Mouse (Mus musculus): ENCODE data around the gene Tenm4. TPM values are rescaled to one million over a fixed set of nuclear protein-coding genes. Genes with fewer than 3 reads are reported as not detected.

Tenm4 gene
- polyA plus RNA-seq, 2 experiments: 0.11 to 0.28 TPM

DNA sequence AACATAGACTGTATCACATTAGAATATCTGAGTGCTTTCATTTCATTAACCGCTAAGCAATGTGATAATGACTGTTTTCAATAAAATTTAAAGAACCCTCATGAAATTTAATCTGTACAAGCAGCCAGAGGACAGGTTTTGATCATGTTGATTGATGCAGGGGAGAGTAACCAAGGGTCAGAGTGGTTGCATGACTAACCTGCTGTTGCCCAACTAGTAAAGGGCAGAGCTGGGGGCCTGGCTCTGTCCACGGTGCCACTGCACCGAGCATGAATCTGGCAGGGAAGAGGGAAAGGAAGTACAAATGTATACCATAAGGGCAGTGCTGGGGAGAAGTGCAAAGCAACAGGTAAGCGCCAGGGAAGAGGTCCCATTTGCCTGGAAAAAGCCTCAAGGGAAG is 545.9 kb downstream of the Tenm4 start:
- no peak for ATAC-seq (ENCODE audit: insufficient read depth)
- DNase-seq (ENCODE audit: low read depth in 3 of 3, low spot score in 3 of 3): no peak
- no peaks in the 10 kb centered on the region for H3K27me3 ChIP-seq (ENCODE audit: control insufficient read depth, insufficient read depth, low read length)
- no peak for TF ChIP-seq EP300 (IDR thresholded peaks at IDR 0.05; ENCODE audit: low read depth)
- TF ChIP-seq CTCF (IDR thresholded peaks at IDR 0.05; ENCODE audit: low read depth): no peak
- H3K4me2 ChIP-seq (ENCODE audit: low read depth): no peak overlapping the region
- WGBS (ENCODE audit: insufficient replicate concordance): 63% methylated on average over 4 of the region's 4 CpGs
- no peaks in the 10 kb centered on the region for H3K9me3 ChIP-seq (ENCODE audit: control insufficient read depth, low read length)
- no peaks in the 10 kb centered on the region for H3K36me3 ChIP-seq (replicated peaks; ENCODE audit: control insufficient read depth, insufficient read depth, low read depth)
- H3K4me3 ChIP-seq (ENCODE audit: insufficient read depth in 1 of 2, low read depth in 2 of 2, low read length in 2 of 2): no peak overlapping the region
- no peak overlapping the region for H3K27ac ChIP-seq
- H3K4me1 ChIP-seq (replicated peaks; ENCODE audit: control insufficient read depth in 2 of 2, insufficient read depth in 2 of 2, low read length in 1 of 2): no peaks in the 10 kb centered on the region
- H3K9ac ChIP-seq (replicated peaks): no peak overlapping the region

DNA sequence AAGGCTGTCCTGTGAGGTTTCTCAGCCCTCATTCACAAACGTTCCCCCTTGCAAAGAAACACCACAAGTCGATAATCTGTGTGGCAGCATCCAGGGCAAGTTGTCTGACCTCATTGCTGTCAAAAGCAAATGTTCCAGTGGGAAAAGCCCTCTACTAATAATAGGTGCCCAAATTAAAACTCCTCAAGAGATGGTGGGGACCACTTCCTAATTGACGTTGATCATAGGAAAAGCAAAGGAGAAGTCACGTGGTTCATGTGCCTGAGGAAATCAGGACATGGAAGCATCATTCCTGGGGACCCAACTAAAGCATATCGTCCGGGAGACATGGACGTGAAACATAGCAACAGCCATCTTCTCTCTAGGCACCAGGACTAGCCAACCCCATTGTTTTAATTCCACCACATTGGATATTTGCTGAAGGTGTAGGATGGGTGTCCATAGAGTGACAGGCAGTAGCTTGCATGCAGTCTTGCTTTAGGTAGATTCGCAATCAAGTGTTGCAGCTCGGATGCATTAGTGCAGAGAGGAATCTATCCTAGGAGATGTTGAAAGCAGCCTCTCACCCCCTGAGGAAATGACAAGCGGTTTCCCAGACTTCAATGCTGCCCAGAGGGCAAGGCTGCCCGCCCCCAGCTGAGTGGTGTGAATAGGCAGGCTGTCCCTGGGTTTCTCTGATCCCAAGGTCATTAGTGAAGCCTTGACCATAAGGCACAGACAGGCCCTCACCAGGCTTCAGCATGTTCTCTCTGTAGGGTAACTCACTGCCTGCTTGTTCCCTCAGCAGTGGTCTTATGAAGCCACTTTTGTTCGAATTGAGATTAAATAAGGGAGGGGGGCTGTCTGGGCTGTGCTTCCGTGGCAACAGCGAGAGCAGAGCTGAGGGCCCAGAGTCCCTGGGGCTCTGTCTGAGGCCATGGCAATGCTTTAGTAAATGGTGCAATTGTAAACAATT is 547.4 kb downstream of the Tenm4 start:
- no peak overlapping the region for H3K4me3 ChIP-seq (ENCODE audit: insufficient read depth in 1 of 2, low read depth in 2 of 2, low read length in 2 of 2)
- no peak overlapping the region for H3K27ac ChIP-seq
- WGBS (ENCODE audit: insufficient replicate concordance): 39% methylated on average over 14 of the region's 14 CpGs
- H3K9ac ChIP-seq (replicated peaks): no peak overlapping the region
- DNase-seq (ENCODE audit: low read depth in 3 of 3, low spot score in 3 of 3) (no peak), ATAC-seq (ENCODE audit: insufficient read depth) (no peak)
- TF ChIP-seq CTCF (IDR thresholded peaks at IDR 0.05; ENCODE audit: low read depth): no peak
- H3K4me2 ChIP-seq (ENCODE audit: low read depth): no peak overlapping the region
- no peaks in the 10 kb centered on the region for H3K9me3 ChIP-seq (ENCODE audit: control insufficient read depth, low read length)
- no peaks in the 10 kb centered on the region for H3K36me3 ChIP-seq (replicated peaks; ENCODE audit: control insufficient read depth, insufficient read depth, low read depth)
- no peaks in the 10 kb centered on the region for H3K4me1 ChIP-seq (replicated peaks; ENCODE audit: control insufficient read depth in 2 of 2, insufficient read depth in 2 of 2, low read length in 1 of 2)
- no peaks in the 10 kb centered on the region for H3K27me3 ChIP-seq (ENCODE audit: control insufficient read depth, insufficient read depth, low read length)

DNA sequence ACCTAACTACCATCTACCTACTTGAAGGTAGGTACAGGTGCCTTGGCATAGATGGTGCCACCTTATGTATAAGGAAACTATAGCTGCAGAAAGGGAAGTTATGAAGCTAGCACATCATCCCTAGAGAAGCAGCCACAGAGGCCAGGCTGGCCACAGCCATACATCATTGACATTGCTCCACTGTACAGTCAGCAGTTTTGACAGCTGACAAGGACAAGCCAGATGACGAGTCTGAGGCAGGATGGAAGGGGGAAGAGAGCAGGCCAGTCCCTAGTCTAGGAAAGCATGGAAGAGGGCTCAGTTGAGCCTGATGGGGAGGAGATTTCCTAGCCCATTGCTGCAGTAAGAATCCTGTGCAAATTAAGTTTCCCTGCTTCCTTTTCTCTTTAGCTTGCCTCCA is 548.9 kb downstream of the Tenm4 start:
- no peak overlapping the region for H3K4me2 ChIP-seq (ENCODE audit: low read depth)
- H3K9ac ChIP-seq (replicated peaks): no peak overlapping the region
- H3K27ac ChIP-seq: no peak overlapping the region
- no peaks in the 10 kb centered on the region for H3K36me3 ChIP-seq (replicated peaks; ENCODE audit: control insufficient read depth, insufficient read depth, low read depth)
- WGBS (ENCODE audit: insufficient replicate concordance): 0% methylated on average over 1 of the region's 1 CpGs
- no peak for ATAC-seq (ENCODE audit: insufficient read depth)
- H3K27me3 ChIP-seq (ENCODE audit: control insufficient read depth, insufficient read depth, low read length): no peaks in the 10 kb centered on the region
- H3K4me1 ChIP-seq (replicated peaks; ENCODE audit: control insufficient read depth in 2 of 2, insufficient read depth in 2 of 2, low read length in 1 of 2): no peaks in the 10 kb centered on the region
- DNase-seq (ENCODE audit: low read depth in 3 of 3, low spot score in 3 of 3): no peak
- H3K9me3 ChIP-seq (ENCODE audit: control insufficient read depth, low read length): no peaks in the 10 kb centered on the region
- H3K4me3 ChIP-seq (ENCODE audit: insufficient read depth in 1 of 2, low read depth in 2 of 2, low read length in 2 of 2): no peak overlapping the region
- no peak for TF ChIP-seq EP300 (IDR thresholded peaks at IDR 0.05; ENCODE audit: low read depth)
- no peak for TF ChIP-seq CTCF (IDR thresholded peaks at IDR 0.05; ENCODE audit: low read depth)

DNA sequence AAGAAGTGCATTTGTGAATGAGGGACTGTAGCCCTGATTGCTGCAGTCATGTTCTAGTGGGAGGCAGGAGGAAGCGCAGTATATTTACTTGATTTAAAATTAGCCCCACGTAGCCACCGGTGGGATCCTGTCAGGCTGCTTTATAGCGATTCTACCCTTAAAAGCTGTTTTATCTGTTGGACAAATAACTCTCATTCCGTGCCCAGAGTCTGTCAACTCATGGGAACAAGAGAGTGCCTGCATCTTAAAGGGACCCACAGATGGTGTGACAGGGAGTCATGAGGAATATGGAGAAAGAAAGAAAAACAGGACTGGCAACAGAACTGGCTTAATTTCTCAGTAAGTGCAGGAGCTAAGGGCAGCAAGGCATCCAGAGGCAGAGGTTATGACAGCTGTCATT is 549.4 kb downstream of the Tenm4 start:
- ATAC-seq (ENCODE audit: insufficient read depth): no peak
- H3K9ac ChIP-seq (replicated peaks): no peak overlapping the region
- DNase-seq (ENCODE audit: low read depth in 3 of 3, low spot score in 3 of 3): no peak
- H3K9me3 ChIP-seq (ENCODE audit: control insufficient read depth, low read length): no peaks in the 10 kb centered on the region
- no peaks in the 10 kb centered on the region for H3K4me1 ChIP-seq (replicated peaks; ENCODE audit: control insufficient read depth in 2 of 2, insufficient read depth in 2 of 2, low read length in 1 of 2)
- TF ChIP-seq CTCF (IDR thresholded peaks at IDR 0.05; ENCODE audit: low read depth): no peak
- TF ChIP-seq EP300 (IDR thresholded peaks at IDR 0.05; ENCODE audit: low read depth): no peak
- H3K27ac ChIP-seq: no peak overlapping the region
- H3K4me3 ChIP-seq (ENCODE audit: insufficient read depth in 1 of 2, low read depth in 2 of 2, low read length in 2 of 2): no peak overlapping the region
- WGBS (ENCODE audit: insufficient replicate concordance): 60% methylated on average over 5 of the region's 5 CpGs
- no peak overlapping the region for H3K4me2 ChIP-seq (ENCODE audit: low read depth)
- H3K36me3 ChIP-seq (replicated peaks; ENCODE audit: control insufficient read depth, insufficient read depth, low read depth): no peaks in the 10 kb centered on the region
- no peaks in the 10 kb centered on the region for H3K27me3 ChIP-seq (ENCODE audit: control insufficient read depth, insufficient read depth, low read length)

DNA sequence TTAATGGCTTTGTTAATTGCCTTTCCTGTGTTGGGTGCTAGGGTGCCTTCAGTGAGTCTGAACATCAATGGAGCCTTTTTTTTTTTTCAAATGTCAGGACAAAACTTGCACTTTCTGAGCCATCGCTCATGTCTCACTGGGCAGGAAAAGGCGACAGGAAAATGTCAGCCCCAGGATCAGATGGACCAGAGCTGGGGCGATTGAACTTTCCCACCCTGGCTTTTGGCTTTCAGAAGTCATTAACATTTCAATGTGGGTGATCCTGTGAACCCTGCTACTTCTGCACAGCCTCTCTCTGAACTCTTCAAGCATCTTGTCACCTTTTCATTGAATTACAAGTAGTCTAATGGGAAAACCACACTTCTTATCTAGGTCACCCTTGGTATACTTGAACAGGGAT is 551.8 kb downstream of the Tenm4 start:
- no peaks in the 10 kb centered on the region for H3K9me3 ChIP-seq (ENCODE audit: control insufficient read depth, low read length)
- no peak overlapping the region for H3K4me2 ChIP-seq (ENCODE audit: low read depth)
- ATAC-seq (ENCODE audit: insufficient read depth): no peak
- no peaks in the 10 kb centered on the region for H3K27me3 ChIP-seq (ENCODE audit: control insufficient read depth, insufficient read depth, low read length)
- no peak for DNase-seq (ENCODE audit: low read depth in 3 of 3, low spot score in 3 of 3)
- WGBS (ENCODE audit: insufficient replicate concordance): 27% methylated on average over 3 of the region's 3 CpGs
- H3K4me3 ChIP-seq (ENCODE audit: insufficient read depth in 1 of 2, low read depth in 2 of 2, low read length in 2 of 2): no peak overlapping the region
- TF ChIP-seq CTCF (IDR thresholded peaks at IDR 0.05; ENCODE audit: low read depth) (no peak), EP300 (IDR thresholded peaks at IDR 0.05; ENCODE audit: low read depth) (no peak)
- no peaks in the 10 kb centered on the region for H3K4me1 ChIP-seq (replicated peaks; ENCODE audit: control insufficient read depth in 2 of 2, insufficient read depth in 2 of 2, low read length in 1 of 2)
- H3K36me3 ChIP-seq (replicated peaks; ENCODE audit: control insufficient read depth, insufficient read depth, low read depth): no peaks in the 10 kb centered on the region
- no peak overlapping the region for H3K9ac ChIP-seq (replicated peaks)
- no peak overlapping the region for H3K27ac ChIP-seq

Data from liver, embryonic 14.5 days (tissue).